Comparison of ENCODE assay signal across 8 mouse cellular contexts in genomic region chr19:60789919-60790506, GRCm38 (mm10). TPM values are rescaled to one million over a fixed set of nuclear protein-coding genes. Genes with fewer than 3 reads are reported as not detected.
DNase-seq lines count a peak whose midpoint lies in the region; ATAC-seq lines count a peak whose summit lies in the region.

No protein-coding gene starts in this region.

- peak overlapping the region; percentile 99 for H3K27ac ChIP-seq in heart, embryonic 12.5 days (ENCODE audit: poor library complexity, severe bottlenecking)
- peak overlapping the region; percentile 99 for H3K27ac ChIP-seq in kidney, embryonic 15.5 days
- peak overlapping the region; percentile 98 for H3K27ac ChIP-seq in neural tube, embryonic 14.5 days (ENCODE audit: low read depth, low read length)

- peak overlapping the region; percentile 71 for H3K4me2 ChIP-seq in heart, embryonic 12.5 days
- peak overlapping the region; percentile 67 for H3K4me2 ChIP-seq in kidney, embryonic 15.5 days
- H3K4me2 ChIP-seq in neural tube, embryonic 14.5 days (ENCODE audit: low read depth, low read length): peak overlapping the region; percentile 89

- H3K4me1 ChIP-seq in erythroblast, embryonic 14.5 days (ENCODE audit: control insufficient read depth): peaks cover 68% of the 10 kb centered on the region
- peaks cover 8% of the 10 kb centered on the region for H3K4me1 ChIP-seq in heart, embryonic 12.5 days (replicated peaks)
- H3K4me1 ChIP-seq in kidney, embryonic 15.5 days: peaks cover 23% of the 10 kb centered on the region
- H3K4me1 ChIP-seq in neural tube, embryonic 14.5 days (ENCODE audit: control insufficient read depth, insufficient read depth, low read length): peaks cover 16% of the 10 kb centered on the region

- no peaks in the 10 kb centered on the region for H3K27me3 ChIP-seq in erythroblast, embryonic 14.5 days (ENCODE audit: control insufficient read depth)
- no peaks in the 10 kb centered on the region for H3K27me3 ChIP-seq in heart, embryonic 12.5 days (replicated peaks)
- no peaks in the 10 kb centered on the region for H3K27me3 ChIP-seq in kidney, embryonic 15.5 days
- no peaks in the 10 kb centered on the region for H3K27me3 ChIP-seq in neural tube, embryonic 14.5 days (ENCODE audit: control insufficient read depth, insufficient read depth, low read length)

- H3K9me3 ChIP-seq in erythroblast, embryonic 14.5 days (ENCODE audit: control insufficient read depth, low read length): no peaks in the 10 kb centered on the region
- H3K9me3 ChIP-seq in heart, embryonic 12.5 days (replicated peaks): no peaks in the 10 kb centered on the region
- H3K9me3 ChIP-seq in kidney, embryonic 15.5 days (replicated peaks): no peaks in the 10 kb centered on the region
- H3K9me3 ChIP-seq in neural tube, embryonic 14.5 days (ENCODE audit: control insufficient read depth, low read length): no peaks in the 10 kb centered on the region

- WGBS in heart, embryonic 12.5 days: under 1% methylated on average over 59 of the region's 60 CpGs
- under 1% methylated on average over 59 of the region's 60 CpGs for WGBS in kidney, embryonic 15.5 days
- WGBS in neural tube, embryonic 14.5 days: under 1% methylated on average over 60 of the region's 60 CpGs

- H3K9ac ChIP-seq in heart, embryonic 12.5 days: peak overlapping the region; percentile 100
- peak overlapping the region; percentile 99 for H3K9ac ChIP-seq in kidney, embryonic 15.5 days
- H3K9ac ChIP-seq in neural tube, embryonic 14.5 days (replicated peaks; ENCODE audit: low read depth, low read length): peak overlapping the region; percentile 95

- DNase-seq in CD4-positive helper T cell, adult 2 months (ENCODE audit: low read depth, low spot score): peak; percentile 75
- DNase-seq in adrenal gland, postnatal 14 days: peak; percentile 82
- peak; percentile 61 to 69 for DNase-seq in lung, adult 18-20 months
- peak; percentile 67 for DNase-seq in thymus, postnatal 14 days

- ATAC-seq in heart, embryonic 12.5 days (ENCODE audit: insufficient number of reproducible peaks, low FRiP score): peak; percentile 67
- ATAC-seq in kidney, embryonic 15.5 days (replicated peaks; ENCODE audit: low FRiP score): peak; percentile 81
- peak; percentile 84 for ATAC-seq in neural tube, embryonic 14.5 days (ENCODE audit: low read depth)

- H3K4me3 ChIP-seq in erythroblast, embryonic 14.5 days (replicated peaks): peak overlapping the region; percentile 91
- peak overlapping the region; percentile 73 for H3K4me3 ChIP-seq in heart, embryonic 12.5 days
- peak overlapping the region; percentile 64 for H3K4me3 ChIP-seq in kidney, embryonic 15.5 days (replicated peaks)
- H3K4me3 ChIP-seq in neural tube, embryonic 14.5 days (ENCODE audit: low read depth, low read length): peak overlapping the region; percentile 100

- H3K36me3 ChIP-seq in erythroblast, embryonic 14.5 days (ENCODE audit: control insufficient read depth): peaks cover 28% of the 10 kb centered on the region
- H3K36me3 ChIP-seq in heart, embryonic 12.5 days: no peaks in the 10 kb centered on the region
- no peaks in the 10 kb centered on the region for H3K36me3 ChIP-seq in kidney, embryonic 15.5 days
- H3K36me3 ChIP-seq in neural tube, embryonic 14.5 days (ENCODE audit: control insufficient read depth, insufficient read depth, low read length): no peaks in the 10 kb centered on the region

RNA-seq across cellular contexts. Expression of gene Eif3a, which starts 0.4 kb away (rescaled TPM):
- total RNA-seq in adrenal gland, postnatal 14 days (2021): 166 and 178 TPM in 2 replicates
- polyA plus RNA-seq in erythroblast, embryonic 14.5 days (2012): 5.8 and 7.7 TPM in 2 replicates
- polyA plus RNA-seq in heart, embryonic 12.5 days (2016; fragmentation: Nextera tagmentation; extraction: Ambion mirVana): 124 TPM in 2 replicates
- polyA plus RNA-seq in kidney, embryonic 15.5 days (2015; fragmentation: Nextera tagmentation; extraction: Ambion mirVana): 151 and 153 TPM in 2 replicates
- polyA plus RNA-seq in neural tube, embryonic 14.5 days (2014; fragmentation: Nextera tagmentation; extraction: Ambion mirVana): 123 and 131 TPM in 2 replicates

RNA-seq across cellular contexts. Expression of gene Fam45a, which starts 21.4 kb away (rescaled TPM):
- total RNA-seq in adrenal gland, postnatal 14 days (2021): 26.3 and 31.9 TPM in 2 replicates
- 0.20 and 0.44 TPM in 2 replicates for polyA plus RNA-seq in erythroblast, embryonic 14.5 days (2012)
- polyA plus RNA-seq in heart, embryonic 12.5 days (2016; fragmentation: Nextera tagmentation; extraction: Ambion mirVana): 22.3 and 25.9 TPM in 2 replicates
- polyA plus RNA-seq in kidney, embryonic 15.5 days (2015; fragmentation: Nextera tagmentation; extraction: Ambion mirVana): 29.0 and 30.0 TPM in 2 replicates
- 47.9 and 49.8 TPM in 2 replicates for polyA plus RNA-seq in neural tube, embryonic 14.5 days (2014; fragmentation: Nextera tagmentation; extraction: Ambion mirVana)

RNA-seq across cellular contexts. Expression of gene Nanos1, which starts 34.2 kb away (rescaled TPM):
- 1.5 and 1.9 TPM in 2 replicates for total RNA-seq in adrenal gland, postnatal 14 days (2021)
- 0.60 and 0.95 TPM in 2 replicates for polyA plus RNA-seq in erythroblast, embryonic 14.5 days (2012)
- 1.5 and 2.1 TPM in 2 replicates for polyA plus RNA-seq in heart, embryonic 12.5 days (2016; fragmentation: Nextera tagmentation; extraction: Ambion mirVana)
- polyA plus RNA-seq in kidney, embryonic 15.5 days (2015; fragmentation: Nextera tagmentation; extraction: Ambion mirVana): 1.1 and 1.5 TPM in 2 replicates
- 20.6 and 21.2 TPM in 2 replicates for polyA plus RNA-seq in neural tube, embryonic 14.5 days (2014; fragmentation: Nextera tagmentation; extraction: Ambion mirVana)

Comparison
In these comparisons a context has a peak if more than half of its experiments do, and no peak if none do; other contexts are left out.
1. Peak in every context shown above with its lines: DNase-seq, ATAC-seq, H3K4me3 ChIP-seq and H3K27ac ChIP-seq.
2. RNA of gene Eif3a, which starts 0.4 kb away (polyA plus RNA-seq): 151 to 153 TPM in kidney, embryonic 15.5 days, 124 TPM in heart, embryonic 12.5 days and 123 to 131 TPM in neural tube, embryonic 14.5 days; 5.8 to 7.7 TPM in erythroblast, embryonic 14.5 days; every median in the first group is over 10 times any median in the second.
3. RNA of gene Fam45a, which starts 21.4 kb away (polyA plus RNA-seq): 47.9 to 49.8 TPM in neural tube, embryonic 14.5 days, 29.0 to 30.0 TPM in kidney, embryonic 15.5 days and 22.3 to 25.9 TPM in heart, embryonic 12.5 days; 0.20 to 0.44 TPM in erythroblast, embryonic 14.5 days; every median in the first group is over 10 times any median in the second.